Mouse (Mus musculus) stomach, postnatal 0 days (tissue): Measurements from ENCODE around the gene Sema5a. TPM values are rescaled to one million over a fixed set of nuclear protein-coding genes. Genes with fewer than 3 reads are reported as not detected.

Experiments
- ATAC-seq: fragments of 200-750 bp; cut with Nextera tagmentation; 2 replicates; pipeline ENCODE4 v1.8.0; 2017; ENCODE audit not compliant: low FRiP score, low TSS enrichment
- DNase-seq: peaks from one replicate; pipeline ENCODE4 v3.0.0-alpha.2; 2016; ENCODE audit warnings: low spot score
- H3K27ac ChIP-seq: fragments of 300-500 bp; sonication (generic); replicated peaks from 2 replicates; pipeline ENCODE4 v1.5.1; 2014; ENCODE audit warnings: mild to moderate bottlenecking, control low read depth
- H3K27me3 ChIP-seq: fragments of 300-500 bp; sonication (generic); 2 replicates; pipeline ENCODE4 v1.6.1; 2014; ENCODE audit warnings: low read length; ENCODE audit not compliant: control insufficient read depth, insufficient read depth
- H3K36me3 ChIP-seq: fragments of 300-500 bp; sonication (generic); 2 replicates; pipeline ENCODE4 v1.6.1; 2014; ENCODE audit warnings: low read length, mixed read lengths; ENCODE audit not compliant: control insufficient read depth, insufficient read depth
- H3K4me1 ChIP-seq: fragments of 300-500 bp; sonication (generic); replicated peaks from 2 replicates; pipeline ENCODE4 v1.6.1; 2014; ENCODE audit warnings: antibody characterized with exemption; ENCODE audit not compliant: control insufficient read depth, insufficient read depth
- H3K4me2 ChIP-seq: fragments of 300-500 bp; sonication (generic); replicated peaks from 2 replicates; pipeline ENCODE4 v1.6.1; 2014; ENCODE audit warnings: low read depth, mild to moderate bottlenecking, control low read depth, moderate library complexity
- H3K4me3 ChIP-seq: fragments of 300-500 bp; sonication (generic); 2 replicates; pipeline ENCODE4 v1.5.1; 2014; ENCODE audit warnings: low read depth, low read length, control low read depth
- H3K9ac ChIP-seq: fragments of 300-500 bp; sonication (generic); 2 replicates; pipeline ENCODE4 v1.6.1; 2014; ENCODE audit warnings: mild to moderate bottlenecking, low read length, control low read depth, mixed read lengths
- H3K9me3 ChIP-seq: fragments of 300-500 bp; sonication (generic); 2 replicates; pipeline ENCODE4 v1.6.1; 2016; ENCODE audit warnings: low read length; ENCODE audit not compliant: control insufficient read depth
- CTCF ChIP-seq: IDR thresholded peaks from 2 replicates; pipeline ENCODE4 v1.5.1; 2016; ENCODE audit warnings: antibody characterized with exemption, low read depth, mild to moderate bottlenecking, moderate library complexity
- EP300 ChIP-seq: optimal IDR thresholded peaks from 2 replicates; pipeline ENCODE3; 2016; ENCODE audit warnings: antibody characterized with exemption
- WGBS: fragments of 180-500 bp; shearing (Covaris S2); extraction: QIAGEN DNeasy Blood & Tissue Kit; methylation state at CpG from one replicate; pipeline ENCODE4 v1.1.7; 2014; 5-methylcytosine and 5-hydroxymethylcytosine counted together
- polyA plus RNA-seq: library from polyadenylated mRNA; unstranded; fragments of >200 nt; fragmentation: Nextera tagmentation; extraction: Ambion mirVana; gene quantifications from 2 replicates; pipeline ENCODE4 v1.2.1, GENCODE M21; 2015

The Sema5a gene
- polyA plus RNA-seq, 1 experiment from 2014 or later = 5.5 TPM

DNA sequence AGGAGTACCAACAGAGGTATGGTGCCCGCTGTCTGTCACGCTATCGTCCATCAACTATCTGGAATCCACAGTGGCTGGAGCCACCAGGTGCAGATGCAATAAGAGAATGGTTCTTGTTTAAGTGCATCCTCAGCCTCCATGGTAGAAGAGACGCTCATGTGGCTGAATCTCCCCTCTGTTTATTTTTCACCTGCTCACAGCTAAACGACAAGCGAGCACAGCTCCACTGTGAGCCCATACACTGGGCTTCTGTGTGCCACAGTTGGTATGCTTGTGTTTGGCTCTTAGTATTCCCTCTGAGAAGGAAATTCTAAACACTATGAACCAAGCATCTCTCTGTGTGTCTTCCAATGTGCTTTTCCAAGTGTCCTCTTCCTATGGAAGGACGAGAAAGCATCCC is 366.6 kb downstream of the Sema5a start:
- ATAC-seq (no peak), DNase-seq (no peak)
- no peaks in the 10 kb centered on the region for H3K9me3 ChIP-seq
- H3K27me3 ChIP-seq = no peaks in the 10 kb centered on the region
- H3K27ac ChIP-seq = no peak overlapping the region
- no peak overlapping the region for H3K9ac ChIP-seq
- TF ChIP-seq EP300 (no peak), CTCF (no peak)
- no peak overlapping the region for H3K4me2 ChIP-seq
- peaks cover 3% of the 10 kb centered on the region; the same call in 1 of the 2 replicates for H3K4me1 ChIP-seq
- WGBS = 72% methylated on average over 7 of the region's 7 CpGs
- no peak overlapping the region for H3K4me3 ChIP-seq
- H3K36me3 ChIP-seq = no peaks in the 10 kb centered on the region

DNA sequence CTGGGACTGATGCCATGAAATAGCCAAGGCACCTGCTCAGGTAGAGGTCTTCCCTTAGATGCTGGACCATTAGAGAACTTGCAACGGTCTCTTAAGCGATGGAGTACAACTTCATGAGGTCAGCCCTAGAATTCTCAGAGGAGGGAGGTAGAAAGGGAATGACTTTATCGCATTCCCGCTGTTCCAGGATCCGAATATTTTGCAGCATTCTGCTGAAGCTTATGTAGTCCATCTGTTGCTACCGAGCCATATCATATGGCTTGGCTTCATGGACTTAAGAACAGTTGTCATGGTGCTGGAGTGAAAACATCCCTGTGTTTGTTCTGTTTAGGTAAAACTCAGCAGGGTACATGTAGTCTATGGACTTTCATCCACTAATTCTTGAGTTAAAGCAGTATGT is 369.1 kb downstream of the Sema5a start:
- Histone ChIP-seq H3K4me2 (no peak overlapping the region), H3K27ac (no peak overlapping the region), H3K9ac (no peak overlapping the region), H3K27me3 (no peaks in the 10 kb centered on the region), H3K9me3 (no peaks in the 10 kb centered on the region), H3K36me3 (no peaks in the 10 kb centered on the region), H3K4me3 (no peak overlapping the region), H3K4me1 (peaks cover 3% of the 10 kb centered on the region; the same call in 1 of the 2 replicates)
- no peak for ATAC-seq
- 86% methylated on average over 6 of the region's 6 CpGs for WGBS
- TF ChIP-seq EP300 = no peak
- no peak for TF ChIP-seq CTCF
- no peak for DNase-seq

DNA sequence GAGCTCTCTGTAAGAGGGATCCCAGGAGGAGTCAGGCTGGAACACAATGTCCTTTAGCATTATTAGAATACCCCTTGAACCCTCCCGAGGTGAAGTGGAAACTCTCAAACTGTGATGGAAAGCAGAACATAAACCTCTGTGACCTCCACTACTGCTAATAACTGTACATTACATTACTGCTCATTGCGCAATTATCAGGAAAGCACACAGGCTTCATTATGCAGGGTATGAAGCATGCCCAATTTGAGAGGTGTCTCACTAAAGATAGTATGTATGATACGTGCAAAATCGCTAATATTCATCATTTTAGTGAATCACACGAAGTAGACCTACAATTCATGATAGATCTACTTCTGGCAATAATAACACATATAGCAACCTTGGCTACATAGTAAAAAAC is 371.2 kb downstream of the Sema5a start:
- Histone ChIP-seq H3K27me3 (no peaks in the 10 kb centered on the region), H3K36me3 (no peaks in the 10 kb centered on the region), H3K27ac (no peak overlapping the region), H3K4me1 (peaks cover 2% of the 10 kb centered on the region; the same call in 1 of the 2 replicates), H3K4me3 (no peak overlapping the region), H3K4me2 (no peak overlapping the region), H3K9ac (no peak overlapping the region), H3K9me3 (no peaks in the 10 kb centered on the region)
- DNase-seq = no peak
- no peak for ATAC-seq
- 82% methylated on average over 5 of the region's 5 CpGs for WGBS
- no peak for TF ChIP-seq CTCF
- no peak for TF ChIP-seq EP300

DNA sequence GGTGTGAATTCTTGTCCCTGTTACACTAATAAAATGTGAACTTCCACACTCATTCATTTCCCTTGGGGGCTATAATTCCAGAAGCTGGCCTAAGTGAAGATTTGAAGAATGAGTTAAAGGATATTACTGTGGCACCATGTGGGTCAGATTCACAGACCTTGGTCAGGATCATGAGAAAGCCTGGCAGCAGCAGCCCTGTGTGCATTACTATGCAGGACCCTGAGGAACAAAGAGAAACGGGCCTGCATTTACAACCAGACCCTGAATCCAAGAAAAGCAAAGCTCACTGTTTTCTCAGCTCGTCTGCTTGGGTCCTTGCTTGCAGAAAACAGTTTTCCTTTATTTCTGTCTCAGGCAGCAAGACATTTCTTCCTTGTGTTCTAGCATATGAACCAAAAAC is 374.6 kb downstream of the Sema5a start:
- no peaks in the 10 kb centered on the region for H3K36me3 ChIP-seq
- no peak overlapping the region for H3K27ac ChIP-seq
- H3K27me3 ChIP-seq = no peaks in the 10 kb centered on the region
- H3K9ac ChIP-seq = no peak overlapping the region
- 81% methylated on average over 2 of the region's 2 CpGs for WGBS
- H3K4me3 ChIP-seq = no peak overlapping the region
- ATAC-seq = no peak
- no peaks in the 10 kb centered on the region for H3K9me3 ChIP-seq
- H3K4me1 ChIP-seq = no peaks in the 10 kb centered on the region
- TF ChIP-seq EP300 (no peak), CTCF (no peak)
- no peak for DNase-seq
- no peak overlapping the region for H3K4me2 ChIP-seq

DNA sequence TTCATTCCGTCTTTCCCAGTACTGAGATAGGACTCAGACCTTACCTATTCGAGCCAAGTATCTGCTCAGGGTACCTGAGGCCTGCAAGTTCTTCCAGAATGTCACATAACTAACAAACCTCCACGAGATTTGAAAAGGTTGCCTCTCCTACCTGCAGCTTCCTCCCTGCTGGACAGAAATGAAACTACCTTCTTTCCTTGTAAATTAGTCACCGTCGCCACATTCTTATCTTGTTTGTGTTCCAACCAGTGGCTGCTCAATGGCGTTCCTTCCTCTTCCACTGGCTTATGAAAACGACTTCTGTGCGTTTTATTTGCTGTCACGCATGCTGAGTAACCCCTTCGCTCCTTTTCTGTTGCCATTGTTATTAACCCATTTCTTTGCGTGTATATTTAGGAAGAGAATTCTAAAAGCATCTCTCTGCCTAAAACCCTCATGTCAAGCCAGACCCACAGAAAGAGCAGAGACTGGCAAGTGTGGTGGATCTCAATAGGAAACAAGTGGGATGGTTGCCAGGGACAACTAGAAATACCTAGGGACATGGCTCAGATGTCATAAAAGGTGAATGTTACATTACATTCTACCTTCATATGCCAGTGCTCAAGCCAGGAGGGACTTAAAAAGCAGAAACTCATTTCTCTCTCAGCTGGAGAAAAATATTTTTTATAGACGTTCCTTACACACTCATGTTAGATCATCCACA is 378.6 kb downstream of the Sema5a start:
- Histone ChIP-seq H3K27me3 (no peaks in the 10 kb centered on the region), H3K4me1 (no peaks in the 10 kb centered on the region), H3K9me3 (no peaks in the 10 kb centered on the region), H3K36me3 (no peaks in the 10 kb centered on the region), H3K4me3 (no peak overlapping the region), H3K9ac (no peak overlapping the region), H3K27ac (no peak overlapping the region), H3K4me2 (no peak overlapping the region)
- TF ChIP-seq EP300 (no peak), CTCF (peak; percentile 49)
- peak; percentile 21 for DNase-seq
- 57% methylated on average over 12 of the region's 12 CpGs for WGBS
- ATAC-seq = peak; percentile 88

DNA sequence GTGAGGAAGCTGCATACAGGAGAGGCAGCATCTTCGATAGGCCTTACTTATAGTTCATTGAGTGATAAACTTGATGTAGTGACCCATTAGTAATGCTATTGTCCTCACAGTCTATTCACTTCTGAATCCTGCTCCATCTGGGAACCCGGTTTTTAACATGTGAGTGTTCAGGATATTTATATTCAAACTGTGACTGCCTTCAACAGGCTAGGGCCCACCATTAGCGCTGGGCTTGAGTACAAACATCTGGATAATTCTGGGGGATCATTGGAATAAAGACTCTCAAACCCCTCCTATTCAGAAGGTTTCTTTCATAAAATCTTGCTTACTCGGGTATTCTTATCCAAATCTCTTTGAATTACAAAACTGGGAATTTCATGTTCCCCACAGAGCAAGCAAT is 379.5 kb downstream of the Sema5a start:
- no peak for ATAC-seq
- TF ChIP-seq EP300 = no peak
- no peak for TF ChIP-seq CTCF
- Histone ChIP-seq H3K4me1 (no peaks in the 10 kb centered on the region), H3K9me3 (no peaks in the 10 kb centered on the region), H3K27ac (no peak overlapping the region), H3K4me2 (no peak overlapping the region), H3K27me3 (no peaks in the 10 kb centered on the region), H3K4me3 (no peak overlapping the region), H3K9ac (no peak overlapping the region), H3K36me3 (no peaks in the 10 kb centered on the region)
- 47% methylated on average over 4 of the region's 4 CpGs for WGBS
- no peak for DNase-seq
